Mouse (Mus musculus) layer of hippocampus, adult 2 months (tissue): Measurements from ENCODE around the gene Gimap8. TPM values are rescaled to one million over a fixed set of nuclear protein-coding genes. Genes with fewer than 3 reads are reported as not detected.

Experiments used
- DNase-seq, 2 experiments: peaks; one replicate each; pipeline ENCODE4 v3.0.0; 2022; ENCODE audit warnings: low spot score in 2 of 2
- H3K27ac ChIP-seq: fragments of 200-600 bp; 2 replicates; pipeline ENCODE4 v1.8.1; 2022
- H3K4me3 ChIP-seq: fragments of 200-600 bp; 2 replicates; pipeline ENCODE4 v1.8.1; 2022; ENCODE audit warnings: mild to moderate bottlenecking
- CTCF ChIP-seq: fragments of 200-600 bp; conservative IDR thresholded peaks from 2 replicates; pipeline ENCODE4 v1.8.1; 2022; ENCODE audit warnings: antibody characterized with exemption, mild to moderate bottlenecking, moderate library complexity
- total RNA-seq, 2 experiments: library from RNA; stranded (reverse); gene quantifications; 2 replicates each; pipeline ENCODE4 v1.2.3; 2021

The Gimap8 gene
- total RNA-seq, 2 experiments from 2014 or later, result 0.81 to 0.97 TPM

- DNase-seq, result no peak
- H3K4me3 ChIP-seq, result no peak overlapping the region
- no peak overlapping the region for H3K27ac ChIP-seq
- no peak for TF ChIP-seq CTCF
Observed at GRCm38 (mm10) chr6:48646309-48646690, 734 bp upstream of the Gimap8 start.

DNA sequence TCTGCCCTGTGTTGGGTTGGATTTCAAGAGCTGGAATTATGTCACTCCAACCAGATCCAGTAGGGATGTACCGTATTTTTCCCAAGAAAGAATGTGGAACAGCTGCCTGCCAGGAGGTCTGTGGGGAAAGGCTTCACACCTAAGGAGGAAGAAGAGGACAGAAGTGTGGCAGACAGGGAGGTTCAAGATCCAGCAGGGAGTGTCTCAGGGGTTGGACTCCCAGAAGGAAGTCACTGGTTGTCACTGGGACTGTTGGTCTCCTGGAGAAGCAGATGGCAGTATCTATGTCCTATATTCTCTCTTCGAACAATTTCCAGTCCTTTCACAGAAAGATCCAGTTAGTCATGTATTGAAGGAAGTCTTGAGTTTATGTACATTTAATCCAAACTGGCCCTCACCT is 577 bp downstream of the Gimap8 start:
- no peak for DNase-seq
- Histone ChIP-seq H3K27ac (no peak overlapping the region), H3K4me3 (no peak overlapping the region)
- no peak for TF ChIP-seq CTCF

GRCm38 (mm10) chr6:48648779-48649178 is 1.7 kb downstream of the Gimap8 start:
- no peak overlapping the region for H3K27ac ChIP-seq
- DNase-seq, result no peak
- H3K4me3 ChIP-seq, result no peak overlapping the region
- no peak for TF ChIP-seq CTCF

- DNase-seq, result no peak
- no peak overlapping the region for H3K4me3 ChIP-seq
Observed at GRCm38 (mm10) chr6:48650041-48650440, 3.0 kb downstream of the Gimap8 start.

DNA sequence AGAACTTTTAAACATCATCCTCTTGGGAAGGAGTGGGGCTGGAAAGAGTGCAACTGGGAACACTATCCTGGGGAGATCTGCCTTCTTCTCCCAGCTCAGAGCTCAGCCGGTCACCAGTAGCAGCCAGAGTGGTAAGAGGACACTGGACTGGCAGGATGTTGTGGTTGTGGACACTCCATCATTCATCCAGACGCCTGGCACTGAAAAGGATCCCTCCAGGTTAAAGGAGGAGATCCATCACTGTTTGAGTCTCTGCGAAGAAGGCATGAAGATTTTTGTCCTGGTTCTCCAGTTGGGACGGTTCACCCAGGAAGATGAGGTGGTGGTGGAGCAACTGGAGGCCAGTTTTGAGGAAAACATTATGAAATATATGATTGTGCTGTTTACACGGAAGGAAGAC is 11.7 kb downstream of the Gimap8 start:
- H3K4me3 ChIP-seq, result no peak overlapping the region
- no peak overlapping the region for H3K27ac ChIP-seq
- no peak for TF ChIP-seq CTCF
- no peak for DNase-seq

More at GRCm38 (mm10) chr6:48650041-48650440, 3.0 kb downstream of the Gimap8 start:
- TF ChIP-seq CTCF, result no peak
- no peak overlapping the region for H3K27ac ChIP-seq

DNA sequence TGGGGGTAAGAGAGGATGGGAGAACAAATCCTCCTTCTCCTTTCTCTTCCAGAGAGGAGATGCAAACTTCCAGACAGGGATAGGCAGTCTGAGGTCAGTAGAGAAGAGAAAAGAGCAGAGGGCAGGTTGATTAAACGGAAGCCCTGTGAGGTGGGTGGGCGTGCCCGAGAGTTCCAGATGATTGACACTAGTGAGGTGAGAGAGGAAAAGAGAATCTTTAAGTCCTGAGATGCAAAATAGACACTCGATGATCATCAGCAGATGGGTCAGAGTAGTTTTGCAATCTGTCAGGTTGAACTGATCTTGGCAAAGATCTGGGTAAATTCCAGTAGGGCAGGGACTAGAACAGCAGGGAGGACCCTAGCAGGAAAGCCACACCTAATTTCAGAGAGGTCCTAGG is 17.7 kb downstream of the Gimap8 start:
- H3K27ac ChIP-seq, result no peak overlapping the region
- TF ChIP-seq CTCF, result no peak
- no peak overlapping the region for H3K4me3 ChIP-seq
- DNase-seq, result no peak

DNA sequence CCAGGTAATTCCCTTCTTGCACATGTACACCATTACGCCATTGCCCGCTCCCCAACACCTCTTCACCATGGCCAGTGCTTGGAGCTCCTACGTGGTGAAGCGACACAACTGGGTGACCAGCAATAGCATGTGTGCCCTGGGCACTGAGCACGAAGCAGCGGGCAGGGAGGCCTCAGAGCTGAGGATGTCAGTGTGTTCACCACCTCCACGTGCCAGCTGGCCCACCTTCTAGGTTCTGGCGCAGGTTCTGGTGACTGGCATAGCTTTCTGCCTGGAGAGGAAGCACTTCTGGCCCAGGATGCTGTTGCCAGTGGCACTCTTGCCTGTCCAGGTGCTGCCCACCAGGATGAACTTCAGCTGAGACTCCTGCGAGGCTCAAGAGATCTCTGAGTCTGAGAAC is 18.4 kb downstream of the Gimap8 start:
- no peak for TF ChIP-seq CTCF
- no peak for DNase-seq

DNA sequence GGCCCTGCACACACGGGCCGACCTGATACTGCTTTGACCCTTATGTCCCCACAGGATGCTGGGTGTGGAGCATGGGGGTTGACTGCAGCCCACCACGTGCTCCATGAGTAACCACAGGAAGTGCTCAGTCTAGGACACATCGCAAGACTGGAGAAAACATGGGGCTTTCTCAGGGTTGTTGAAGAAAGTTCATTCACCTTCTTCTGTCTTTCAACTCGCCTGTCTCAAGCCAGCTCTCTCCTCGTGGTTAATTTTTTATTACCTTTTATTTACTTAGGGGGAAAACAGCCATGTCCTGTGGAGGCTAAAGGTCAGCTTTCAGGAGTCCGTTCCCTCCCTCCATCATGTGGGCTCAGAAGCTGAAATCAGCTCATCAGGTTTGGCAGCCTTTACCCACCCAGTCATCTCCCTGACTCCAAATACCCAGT is 19.1 kb downstream of the Gimap8 start:
- DNase-seq, result no peak
- Histone ChIP-seq H3K4me3 (no peak overlapping the region), H3K27ac (no peak overlapping the region)
- TF ChIP-seq CTCF, result no peak

More for the DNA sequence above, 18.4 kb downstream of the Gimap8 start:
- H3K27ac ChIP-seq, result no peak overlapping the region
- no peak overlapping the region for H3K4me3 ChIP-seq

DNA sequence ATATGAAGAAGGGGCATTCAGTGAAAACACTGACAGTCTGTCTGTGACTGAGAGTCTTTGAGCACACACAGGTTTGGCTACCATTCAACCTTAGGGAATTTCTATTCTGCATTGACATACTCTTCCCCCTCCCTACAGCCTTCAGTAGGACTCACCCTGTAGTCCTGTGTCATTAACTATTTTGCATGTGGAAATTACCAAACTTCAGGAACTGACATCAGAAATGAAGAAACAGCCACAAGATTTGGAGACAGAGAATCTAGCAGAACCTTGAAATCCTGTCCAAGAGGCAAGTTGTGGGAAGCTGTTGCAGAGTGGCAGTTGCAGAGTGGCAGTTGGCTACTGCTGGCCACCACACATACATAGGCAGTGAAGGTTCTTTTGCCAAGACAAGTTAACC is 21.0 kb downstream of the Gimap8 start:
- no peak for DNase-seq
- Histone ChIP-seq H3K27ac (no peak overlapping the region), H3K4me3 (no peak overlapping the region)
- TF ChIP-seq CTCF, result no peak

GRCm38 (mm10) chr6:48669446-48669969 is 22.5 kb downstream of the Gimap8 start:
- Histone ChIP-seq H3K27ac (no peak overlapping the region), H3K4me3 (no peak overlapping the region)
- TF ChIP-seq CTCF, result no peak
- no peak for DNase-seq

GRCm38 (mm10) chr6:48674291-48675058 is 27.4 kb downstream of the Gimap8 start:
- no peak overlapping the region for H3K4me3 ChIP-seq

GRCm38 (mm10) chr6:48675400-48675930 is 28.4 kb downstream of the Gimap8 start:
- TF ChIP-seq CTCF, result no peak
- H3K27ac ChIP-seq, result no peak overlapping the region
- no peak for DNase-seq
- H3K4me3 ChIP-seq, result no peak overlapping the region; the same call in 1 of the 2 replicates

More at GRCm38 (mm10) chr6:48674291-48675058, 27.4 kb downstream of the Gimap8 start:
- H3K27ac ChIP-seq, result no peak overlapping the region
- DNase-seq, result no peak
- TF ChIP-seq CTCF, result no peak

DNA sequence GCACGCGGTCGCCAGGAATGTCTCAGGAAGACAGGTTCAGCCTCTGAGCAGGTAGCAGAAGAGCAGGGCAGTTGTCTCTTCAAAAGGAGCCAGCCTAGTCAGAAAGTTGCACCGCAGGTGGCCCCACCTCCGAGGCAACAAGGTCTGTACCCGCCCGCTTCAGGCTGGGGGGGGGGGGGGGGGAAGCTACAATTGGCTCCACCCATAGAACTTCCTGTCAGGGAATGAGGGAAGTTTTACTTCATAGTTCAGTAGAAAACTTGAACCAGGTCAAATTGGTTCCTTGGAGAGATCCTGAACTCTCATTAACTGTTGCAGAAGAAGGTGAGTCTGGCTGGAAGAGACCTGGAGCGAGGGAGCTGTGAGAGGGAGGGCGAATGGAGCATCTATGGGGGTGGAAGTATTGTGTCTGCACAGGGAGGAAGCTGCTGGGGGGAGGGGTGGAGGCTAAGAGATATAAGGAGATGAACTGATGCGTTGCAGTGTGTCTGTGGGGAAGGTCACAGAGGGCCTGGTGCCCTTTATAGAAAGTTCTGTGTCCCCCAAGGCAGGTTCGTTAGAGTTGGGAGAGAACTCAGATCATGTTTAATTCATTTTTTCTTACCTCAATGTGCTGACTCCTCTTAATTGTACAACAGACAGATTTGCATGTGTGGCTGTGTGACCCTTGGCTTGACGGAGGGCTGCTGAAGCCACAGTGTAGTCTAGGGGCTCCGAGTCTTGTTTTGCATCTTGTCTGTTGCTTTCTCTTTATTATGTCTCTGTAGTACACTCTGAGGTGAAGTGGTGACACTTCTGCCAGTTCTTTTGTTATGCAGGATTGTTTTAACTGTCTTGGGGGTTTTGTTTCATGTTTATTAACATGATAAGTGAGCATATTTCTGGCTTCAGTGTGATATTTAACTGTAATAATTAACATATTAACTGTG is 29.2 kb downstream of the Gimap8 start, which contains the start of gene Gimap9:
Gene Gimap9, plus strand, starts transcription at position 199 of the 929 bp plus-strand sequence.
- no peak for DNase-seq
- peak within 1 kb of the TSS; percentile 9; the same call in 1 of the 2 replicates for H3K4me3 ChIP-seq

More for the DNA sequence above, 29.2 kb downstream of the Gimap8 start, which contains the start of gene Gimap9:
- H3K27ac ChIP-seq, result no peak within 1 kb of the TSS
- TF ChIP-seq CTCF, result no peak
